Mouse (Mus musculus) kidney, embryonic 14.5 days (tissue): Measurements from ENCODE around the gene Scn1a. TPM values are rescaled to one million over a fixed set of nuclear protein-coding genes. Genes with fewer than 3 reads are reported as not detected.

Experiments
- ATAC-seq: fragments of 200-750 bp; cut with Nextera tagmentation; 2 replicates; pipeline ENCODE4 v1.8.0; 2017; ENCODE audit warnings: moderate number of reproducible peaks, mild to moderate bottlenecking, moderate TSS enrichment, moderate library complexity; ENCODE audit not compliant: low FRiP score, low TSS enrichment
- H3K27ac ChIP-seq: fragments of 300-500 bp; sonication (generic); 2 replicates; pipeline ENCODE4 v1.5.1; 2014; ENCODE audit warnings: low read depth, mild to moderate bottlenecking, low read length, moderate library complexity, mixed read lengths
- H3K27me3 ChIP-seq: fragments of 300-500 bp; sonication (generic); 2 replicates; pipeline ENCODE4 v1.6.1; 2014; ENCODE audit warnings: mild to moderate bottlenecking, low read length; ENCODE audit not compliant: control insufficient read depth, insufficient read depth
- H3K36me3 ChIP-seq: fragments of 300-500 bp; sonication (generic); 2 replicates; pipeline ENCODE4 v1.6.1; 2014; ENCODE audit warnings: low read length, mixed read lengths; ENCODE audit not compliant: control insufficient read depth, insufficient read depth
- H3K4me1 ChIP-seq: fragments of 300-500 bp; sonication (generic); 2 replicates; pipeline ENCODE4 v1.6.1; 2014; ENCODE audit warnings: low read length, mixed read lengths; ENCODE audit not compliant: control insufficient read depth, insufficient read depth
- H3K4me2 ChIP-seq: fragments of 300-500 bp; sonication (generic); replicated peaks from 2 replicates; pipeline ENCODE4 v1.6.1; 2014; ENCODE audit warnings: low read depth, mild to moderate bottlenecking, low read length
- H3K4me3 ChIP-seq: fragments of 300-500 bp; sonication (generic); 2 replicates; pipeline ENCODE4 v1.5.1; 2014; ENCODE audit warnings: mild to moderate bottlenecking, low read length
- H3K9ac ChIP-seq: fragments of 300-500 bp; sonication (generic); 2 replicates; pipeline ENCODE4 v1.6.1; 2014; ENCODE audit warnings: low read depth, mild to moderate bottlenecking, low read length, moderate library complexity
- H3K9me3 ChIP-seq: fragments of 300-500 bp; sonication (generic); 2 replicates; pipeline ENCODE4 v1.6.1; 2016; ENCODE audit warnings: low read length; ENCODE audit not compliant: control insufficient read depth
- WGBS: fragments of 180-500 bp; shearing (Covaris S2); extraction: QIAGEN DNeasy Blood & Tissue Kit; methylation state at CpG from one replicate; pipeline ENCODE4 v1.1.7; 2014; 5-methylcytosine and 5-hydroxymethylcytosine counted together
- polyA plus RNA-seq: library from polyadenylated mRNA; unstranded; fragments of >200 nt; fragmentation: Nextera tagmentation; extraction: Ambion mirVana; gene quantifications from 2 replicates; pipeline ENCODE4 v1.2.1, GENCODE M21; 2014

Gene Scn1a
- polyA plus RNA-seq, 1 experiment from 2014 or later: 1.3 TPM

GRCm38 (mm10) chr2:66336396-66336795 lies 104.2 kb downstream of the Scn1a start:
- no peaks in the 10 kb centered on the region for H3K27me3 ChIP-seq
- no peaks in the 10 kb centered on the region for H3K36me3 ChIP-seq
- H3K9ac ChIP-seq: no peak overlapping the region
- H3K4me3 ChIP-seq: no peak overlapping the region
- no peaks in the 10 kb centered on the region for H3K9me3 ChIP-seq
- 70% methylated on average over 6 of the region's 6 CpGs for WGBS
- H3K27ac ChIP-seq: no peak overlapping the region
- H3K4me1 ChIP-seq: no peaks in the 10 kb centered on the region
- no peak overlapping the region for H3K4me2 ChIP-seq
- ATAC-seq: no peak

- H3K27me3 ChIP-seq: no peaks in the 10 kb centered on the region
- no peak overlapping the region for H3K27ac ChIP-seq
- 30% methylated on average over 3 of the region's 3 CpGs for WGBS
- H3K4me3 ChIP-seq: no peak overlapping the region
- ATAC-seq: no peak
- H3K9me3 ChIP-seq: no peaks in the 10 kb centered on the region
- H3K36me3 ChIP-seq: no peaks in the 10 kb centered on the region
- no peak overlapping the region for H3K4me2 ChIP-seq
- no peaks in the 10 kb centered on the region for H3K4me1 ChIP-seq
- no peak overlapping the region for H3K9ac ChIP-seq
Measured at GRCm38 (mm10) chr2:66272551-66272950, 168.1 kb downstream of the Scn1a start.

- H3K9ac ChIP-seq: peak within 1 kb of the TSS; percentile 71
- H3K27me3 ChIP-seq: no peaks in the 10 kb centered on the region
- H3K27ac ChIP-seq: peak within 1 kb of the TSS; percentile 32; the same call in 1 of the 2 replicates
- under 1% methylated on average over 56 of the region's 56 CpGs for WGBS
- H3K36me3 ChIP-seq: peaks cover 1% of the 10 kb centered on the region; the same call in 1 of the 2 replicates
- peak within 1 kb of the TSS; percentile 61 for H3K4me2 ChIP-seq
- peak within 1 kb of the TSS; percentile 80 for H3K4me3 ChIP-seq
- no peaks in the 10 kb centered on the region for H3K9me3 ChIP-seq
- peak; percentile 100 for ATAC-seq
- no peaks in the 10 kb centered on the region for H3K4me1 ChIP-seq
Measured at GRCm38 (mm10) chr2:66256220-66257131, 184.2 kb downstream of the Scn1a start, which contains the start of gene Ttc21b. TSS of gene Ttc21b (minus strand) at chr2:66256617.

- no peaks in the 10 kb centered on the region for H3K4me1 ChIP-seq
- ATAC-seq: no peak
- WGBS: 77% methylated on average over 1 of the region's 1 CpGs
Measured at GRCm38 (mm10) chr2:66244013-66244412, 196.6 kb downstream of the Scn1a start.

GRCm38 (mm10) chr2:66240334-66240733 lies 200.3 kb downstream of the Scn1a start:
- H3K4me2 ChIP-seq: no peak overlapping the region
- no peaks in the 10 kb centered on the region for H3K27me3 ChIP-seq
- no peak for ATAC-seq
- H3K27ac ChIP-seq: no peak overlapping the region
- H3K4me1 ChIP-seq: no peaks in the 10 kb centered on the region
- no peak overlapping the region for H3K9ac ChIP-seq
- WGBS: 100% methylated on average over 1 of the region's 1 CpGs
- no peaks in the 10 kb centered on the region for H3K9me3 ChIP-seq
- H3K4me3 ChIP-seq: no peak overlapping the region
- peaks cover 15% of the 10 kb centered on the region for H3K36me3 ChIP-seq

More at GRCm38 (mm10) chr2:66244013-66244412, 196.6 kb downstream of the Scn1a start:
- no peaks in the 10 kb centered on the region for H3K27me3 ChIP-seq
- no peaks in the 10 kb centered on the region for H3K9me3 ChIP-seq
- H3K4me3 ChIP-seq: no peak overlapping the region
- H3K9ac ChIP-seq: no peak overlapping the region
- no peak overlapping the region for H3K4me2 ChIP-seq
- H3K27ac ChIP-seq: no peak overlapping the region
- peaks cover 28% of the 10 kb centered on the region; the same call in 1 of the 2 replicates for H3K36me3 ChIP-seq

GRCm38 (mm10) chr2:66238886-66239285 lies 201.8 kb downstream of the Scn1a start:
- H3K4me2 ChIP-seq: no peak overlapping the region
- H3K4me1 ChIP-seq: no peaks in the 10 kb centered on the region
- no peak overlapping the region for H3K9ac ChIP-seq
- 93% methylated on average over 5 of the region's 5 CpGs for WGBS
- ATAC-seq: no peak
- no peaks in the 10 kb centered on the region for H3K27me3 ChIP-seq
- H3K27ac ChIP-seq: no peak overlapping the region
- peaks cover 19% of the 10 kb centered on the region for H3K36me3 ChIP-seq
- no peak overlapping the region for H3K4me3 ChIP-seq
- no peaks in the 10 kb centered on the region for H3K9me3 ChIP-seq

- no peak overlapping the region for H3K4me3 ChIP-seq
- 67% methylated on average over 7 of the region's 7 CpGs for WGBS
- H3K4me2 ChIP-seq: no peak overlapping the region
- H3K4me1 ChIP-seq: no peaks in the 10 kb centered on the region
- no peak for ATAC-seq
- H3K27ac ChIP-seq: no peak overlapping the region
- H3K27me3 ChIP-seq: no peaks in the 10 kb centered on the region
- no peaks in the 10 kb centered on the region for H3K9me3 ChIP-seq
- no peak overlapping the region for H3K9ac ChIP-seq
- H3K36me3 ChIP-seq: peaks cover 31% of the 10 kb centered on the region
Measured at GRCm38 (mm10) chr2:66220954-66221353, 219.7 kb downstream of the Scn1a start.
